Mouse (Mus musculus): ENCODE results near the gene Cenph. TPM values are rescaled to one million over a fixed set of nuclear protein-coding genes. Genes with fewer than 3 reads are reported as not detected.
"Not testable (repeated sequence)": the region's sequence is repeated elsewhere in the genome, so short reads cannot be mapped to it uniquely, and the experiment has no call there.

Cenph gene
- polyA plus RNA-seq, 1 experiment from 2014 or later, result 73.4 TPM

- no peaks in the 10 kb centered on the region for H3K9me3 ChIP-seq
- WGBS, result 92% methylated on average over 5 of the region's 5 CpGs
- no peak for DNase-seq (ENCODE audit: extremely low spot score, low spot score)
Observed at GRCm38 (mm10) chr13:100742831-100743230, 32.9 kb downstream of the Cenph start.

GRCm38 (mm10) chr13:100732756-100733155 is 42.9 kb downstream of the Cenph start:
- no peak for DNase-seq (ENCODE audit: extremely low spot score, low spot score)
- H3K27ac ChIP-seq, result no peak overlapping the region
- peaks cover 42% of the 10 kb centered on the region for H3K36me3 ChIP-seq (replicated peaks)
- no peak overlapping the region for H3K4me3 ChIP-seq
- H3K4me1 ChIP-seq, result peaks cover 14% of the 10 kb centered on the region
- WGBS, result 95% methylated on average over 2 of the region's 2 CpGs
- H3K9me3 ChIP-seq, result no peaks in the 10 kb centered on the region
- no peaks in the 10 kb centered on the region for H3K27me3 ChIP-seq (ENCODE audit: poor library complexity, severe bottlenecking)

More at GRCm38 (mm10) chr13:100742831-100743230, 32.9 kb downstream of the Cenph start:
- no peak overlapping the region for H3K27ac ChIP-seq
- H3K36me3 ChIP-seq (replicated peaks), result peaks cover 20% of the 10 kb centered on the region
- peaks cover 17% of the 10 kb centered on the region for H3K4me1 ChIP-seq
- H3K4me3 ChIP-seq, result peak overlapping the region; percentile 83; the same call in 1 of the 2 replicates
- H3K27me3 ChIP-seq (ENCODE audit: poor library complexity, severe bottlenecking), result no peaks in the 10 kb centered on the region

GRCm38 (mm10) chr13:100731462-100732046 is 44.1 kb downstream of the Cenph start:
- 90% methylated on average over 6 of the region's 6 CpGs for WGBS
- not testable (repeated sequence) for H3K27me3 ChIP-seq (ENCODE audit: poor library complexity, severe bottlenecking); H3K9me3 ChIP-seq; DNase-seq (ENCODE audit: extremely low spot score, low spot score)
- Histone ChIP-seq H3K27ac (peak overlapping the region; percentile 94), H3K36me3 (replicated peaks) (peaks cover 45% of the 10 kb centered on the region), H3K4me1 (peaks cover 14% of the 10 kb centered on the region), H3K4me3 (peak overlapping the region; percentile 92)

DNA sequence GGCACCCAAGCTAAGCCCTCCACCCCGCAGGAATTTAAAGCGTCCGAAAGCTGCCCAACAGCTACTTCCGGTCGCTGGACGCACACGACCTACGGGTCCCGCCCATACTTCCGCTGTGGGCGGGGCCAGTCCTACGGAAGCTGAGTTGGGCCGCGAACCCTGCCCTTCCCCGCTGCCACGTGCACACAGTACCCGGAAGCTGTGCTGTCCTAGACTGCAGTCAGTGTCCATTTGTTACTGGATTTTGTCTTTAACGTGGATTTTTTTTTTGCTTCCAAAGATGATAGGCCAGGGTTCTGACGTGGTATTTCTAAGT is 44.9 kb downstream of the Cenph start, which contains the start of gene Cdk7:
TSS of gene Cdk7 (minus strand) at position 79 of the 316 bp plus-strand sequence.
- Histone ChIP-seq H3K36me3 (replicated peaks) (peaks cover 45% of the 10 kb centered on the region), H3K4me1 (peaks cover 14% of the 10 kb centered on the region), H3K4me3 (peak within 1 kb of the TSS; percentile 92), H3K27ac (peak within 1 kb of the TSS; percentile 94), H3K27me3 (ENCODE audit: poor library complexity, severe bottlenecking) (no peaks in the 10 kb centered on the region), H3K9me3 (no peaks in the 10 kb centered on the region)
- DNase-seq (ENCODE audit: extremely low spot score, low spot score), result peak; percentile 93
- WGBS, result under 1% methylated on average over 19 of the region's 19 CpGs

DNA sequence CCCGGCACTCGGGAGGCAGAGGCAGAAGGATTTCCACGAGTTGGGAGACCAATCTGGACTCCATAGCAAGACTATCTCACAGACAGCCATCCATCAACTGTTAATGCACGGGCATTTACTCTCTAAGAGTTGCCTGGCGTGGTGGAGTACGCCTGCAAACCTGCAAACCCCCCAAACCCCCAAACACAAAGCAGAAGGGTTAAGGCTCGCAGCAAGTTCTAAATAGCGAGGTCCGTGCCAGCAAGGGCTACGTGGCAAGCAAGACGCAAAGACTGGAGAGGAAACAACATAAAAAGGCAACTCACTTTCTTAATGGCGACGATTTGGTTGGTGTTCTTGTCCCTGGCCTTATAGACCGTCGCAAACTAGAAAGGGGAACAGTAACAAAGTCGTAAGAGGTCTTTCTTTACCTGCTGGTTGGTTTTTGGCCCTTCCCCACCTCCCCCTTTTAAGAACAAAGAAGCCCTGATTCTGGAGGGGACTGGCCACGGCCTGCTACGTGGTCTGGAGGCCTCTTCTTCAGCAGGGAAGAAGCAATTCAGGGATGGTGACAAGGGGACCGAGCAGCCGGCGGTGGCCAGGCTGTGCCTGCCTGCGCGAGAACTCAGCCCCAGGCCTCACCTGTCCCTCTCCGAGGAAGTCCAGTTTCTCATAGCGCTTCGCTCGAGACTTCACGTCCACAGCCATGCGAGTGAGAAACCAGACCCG is 45.4 kb downstream of the Cenph start:
- H3K27ac ChIP-seq, result peak overlapping the region; percentile 94
- WGBS, result 2% methylated on average over 30 of the region's 30 CpGs
- no peak for DNase-seq (ENCODE audit: extremely low spot score, low spot score)
- peak overlapping the region; percentile 92 for H3K4me3 ChIP-seq
- peaks cover 45% of the 10 kb centered on the region for H3K36me3 ChIP-seq (replicated peaks)
- no peaks in the 10 kb centered on the region for H3K27me3 ChIP-seq (ENCODE audit: poor library complexity, severe bottlenecking)
- H3K4me1 ChIP-seq, result peaks cover 14% of the 10 kb centered on the region
- H3K9me3 ChIP-seq, result no peaks in the 10 kb centered on the region

DNA sequence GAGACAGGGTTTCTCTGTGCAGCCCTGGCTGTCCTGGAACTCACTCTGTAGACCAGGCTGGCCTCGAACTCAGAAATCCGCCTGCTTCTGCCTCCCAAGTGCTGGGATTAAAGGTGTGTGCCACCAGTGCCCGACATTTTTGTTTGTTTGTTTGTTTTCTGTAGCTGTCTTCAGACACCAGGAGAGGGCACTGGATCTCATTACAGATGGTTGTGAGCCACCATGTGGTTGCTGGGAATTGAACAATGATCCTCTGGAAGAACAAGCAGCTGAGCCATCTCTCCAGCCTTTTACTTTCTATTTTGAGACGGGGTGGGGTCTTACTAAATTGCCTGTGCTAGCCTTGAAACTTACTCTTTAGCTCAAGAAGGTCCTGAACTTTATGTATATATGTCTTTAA is 47.2 kb downstream of the Cenph start:
- 94% methylated on average over 4 of the region's 4 CpGs for WGBS
- peaks cover 57% of the 10 kb centered on the region for H3K36me3 ChIP-seq (replicated peaks)
- not testable (repeated sequence) for DNase-seq (ENCODE audit: extremely low spot score, low spot score)

GRCm38 (mm10) chr13:100728086-100728485 is 47.6 kb downstream of the Cenph start:
- Histone ChIP-seq H3K4me1 (peaks cover 14% of the 10 kb centered on the region), H3K36me3 (replicated peaks) (peaks cover 61% of the 10 kb centered on the region), H3K27ac (no peak overlapping the region), H3K4me3 (no peak overlapping the region), H3K27me3 (ENCODE audit: poor library complexity, severe bottlenecking) (no peaks in the 10 kb centered on the region), H3K9me3 (no peaks in the 10 kb centered on the region)
- WGBS, result 91% methylated on average over 5 of the region's 5 CpGs
- no peak for DNase-seq (ENCODE audit: extremely low spot score, low spot score)

More for the DNA sequence above, 47.2 kb downstream of the Cenph start:
- not testable (repeated sequence) for H3K9me3 ChIP-seq; H3K27me3 ChIP-seq (ENCODE audit: poor library complexity, severe bottlenecking); H3K27ac ChIP-seq; H3K4me3 ChIP-seq
- peaks cover 14% of the 10 kb centered on the region for H3K4me1 ChIP-seq

DNA sequence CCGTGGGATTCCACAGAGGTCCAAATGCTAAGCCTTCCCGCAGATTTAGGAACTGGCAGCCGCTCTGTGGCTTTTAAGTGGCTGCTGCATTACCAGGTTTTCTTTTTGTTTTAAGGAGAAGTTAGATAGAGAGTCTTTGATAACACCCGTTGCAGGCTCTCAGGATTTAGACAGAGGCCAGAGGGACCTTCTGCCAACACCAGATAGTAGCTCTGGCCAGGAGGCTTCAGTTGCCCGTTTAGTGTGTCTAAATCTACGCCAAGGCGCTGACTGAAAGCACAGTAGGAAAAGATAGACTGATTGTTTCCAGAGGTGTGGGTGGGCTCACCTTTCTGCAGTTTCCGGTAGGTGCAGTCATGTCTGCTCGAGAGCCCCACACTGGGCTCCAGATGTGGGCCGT is 50.5 kb downstream of the Cenph start:
- H3K27ac ChIP-seq, result no peak overlapping the region
- 91% methylated on average over 10 of the region's 10 CpGs for WGBS
- H3K36me3 ChIP-seq (replicated peaks), result peaks cover 89% of the 10 kb centered on the region
- no peak overlapping the region for H3K4me3 ChIP-seq
- H3K27me3 ChIP-seq (ENCODE audit: poor library complexity, severe bottlenecking), result no peaks in the 10 kb centered on the region
- H3K9me3 ChIP-seq, result no peaks in the 10 kb centered on the region
- H3K4me1 ChIP-seq, result peaks cover 14% of the 10 kb centered on the region
- no peak for DNase-seq (ENCODE audit: extremely low spot score, low spot score)

DNA sequence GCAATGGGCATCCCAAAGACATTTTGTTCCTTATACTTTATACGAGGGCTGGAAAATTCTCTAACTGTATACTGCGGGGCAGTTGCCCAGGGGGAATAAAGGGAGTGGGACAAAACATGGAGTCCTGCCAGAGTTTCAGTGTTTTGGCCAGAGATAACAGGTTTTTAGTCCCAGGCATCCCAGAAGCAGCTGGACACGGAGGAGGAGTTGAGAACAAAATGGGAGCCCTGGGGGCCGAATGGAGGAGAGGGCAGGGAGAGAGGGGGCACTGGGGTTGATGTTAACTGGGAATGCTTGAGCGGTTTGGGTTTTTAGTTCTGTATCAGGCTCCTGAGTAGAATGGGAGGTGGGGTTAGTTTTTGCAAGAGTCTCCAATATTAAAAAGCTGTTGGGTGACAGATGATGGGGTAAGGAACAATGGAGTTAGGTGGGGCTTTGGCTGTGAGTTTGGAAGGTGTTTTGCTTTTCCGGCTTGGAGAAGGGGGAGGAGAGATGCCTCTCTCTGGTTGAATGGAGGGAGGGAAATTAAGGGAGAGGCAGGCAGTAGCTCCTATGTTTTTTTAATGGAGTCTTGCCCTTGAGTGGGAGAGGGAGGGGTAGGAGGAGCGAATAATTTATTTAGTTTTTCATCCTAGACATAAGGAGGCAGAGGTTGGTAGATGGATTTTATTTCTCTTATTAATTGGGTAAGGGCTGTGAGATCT is 51.5 kb downstream of the Cenph start:
- H3K27ac ChIP-seq, result no peak overlapping the region
- H3K27me3 ChIP-seq (ENCODE audit: poor library complexity, severe bottlenecking), result no peaks in the 10 kb centered on the region
- no peak overlapping the region for H3K4me3 ChIP-seq
- no peaks in the 10 kb centered on the region for H3K9me3 ChIP-seq
- 91% methylated on average over 7 of the region's 7 CpGs for WGBS
- DNase-seq (ENCODE audit: extremely low spot score, low spot score), result no peak
- H3K36me3 ChIP-seq (replicated peaks), result peaks cover 96% of the 10 kb centered on the region
- H3K4me1 ChIP-seq, result peaks cover 4% of the 10 kb centered on the region

DNA sequence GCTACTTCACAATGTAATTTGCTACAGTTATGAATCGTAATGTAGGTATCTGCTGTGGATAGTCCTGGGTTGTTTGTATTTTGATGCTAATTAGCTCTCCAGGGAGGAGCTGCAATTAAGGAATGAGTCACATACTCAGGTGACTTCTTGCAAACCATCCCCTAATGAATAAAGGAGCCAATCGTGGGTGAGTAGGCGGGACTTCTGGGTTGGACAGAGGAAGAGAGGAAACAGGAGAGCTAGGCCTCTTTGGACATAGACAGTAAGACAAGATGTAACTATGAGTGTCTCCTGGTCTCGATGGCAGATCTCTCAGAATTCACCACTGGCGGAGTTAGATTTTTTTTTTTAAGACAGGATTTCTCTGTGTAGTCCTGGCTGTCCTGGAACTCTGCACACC is 54.0 kb downstream of the Cenph start:
- no peaks in the 10 kb centered on the region for H3K27me3 ChIP-seq (ENCODE audit: poor library complexity, severe bottlenecking)
- no peaks in the 10 kb centered on the region for H3K9me3 ChIP-seq
- no peak for DNase-seq (ENCODE audit: extremely low spot score, low spot score)
- H3K4me1 ChIP-seq, result no peaks in the 10 kb centered on the region
- peaks cover 95% of the 10 kb centered on the region for H3K36me3 ChIP-seq (replicated peaks)
- no peak overlapping the region for H3K4me3 ChIP-seq
- 90% methylated on average over 5 of the region's 5 CpGs for WGBS
- no peak overlapping the region for H3K27ac ChIP-seq

DNA sequence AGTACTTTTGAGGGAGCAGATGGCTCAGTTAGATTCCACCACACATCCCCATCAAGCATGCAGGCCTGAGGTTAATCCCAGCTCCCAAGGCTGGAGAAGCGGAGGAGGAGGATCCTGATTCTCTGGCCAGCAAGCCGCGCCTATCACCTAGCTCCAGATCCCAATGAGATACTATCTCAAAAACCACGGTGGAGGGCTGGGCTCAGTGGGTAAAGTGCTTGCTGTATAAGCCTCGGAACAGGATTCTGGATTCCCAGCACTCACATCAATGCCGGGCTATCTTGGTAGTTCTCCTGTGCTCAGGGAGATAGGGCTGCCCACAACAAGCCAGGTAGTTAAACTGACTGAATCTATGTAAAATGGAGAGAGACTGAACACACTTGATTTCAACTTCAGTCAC is 60.2 kb downstream of the Cenph start:
- DNase-seq (ENCODE audit: extremely low spot score, low spot score), result no peak
- H3K36me3 ChIP-seq (replicated peaks), result peaks cover 99% of the 10 kb centered on the region
- H3K27ac ChIP-seq, result no peak overlapping the region
- H3K27me3 ChIP-seq (ENCODE audit: poor library complexity, severe bottlenecking), result no peaks in the 10 kb centered on the region
- WGBS, result 93% methylated on average over 6 of the region's 6 CpGs
- H3K9me3 ChIP-seq, result no peaks in the 10 kb centered on the region
- no peak overlapping the region for H3K4me3 ChIP-seq
- H3K4me1 ChIP-seq, result no peaks in the 10 kb centered on the region

Measured in forebrain, embryonic 10.5 days (tissue).